Mouse (Mus musculus) brain, embryonic 14.5 days (tissue): ENCODE results near the gene Coq2. TPM values are rescaled to one million over a fixed set of nuclear protein-coding genes. Genes with fewer than 3 reads are reported as not detected.
A peak's percentile ranks its signal among the peaks of the same experiment; 100 is the strongest.

Experiments
- DNase-seq: peaks from one replicate; pipeline ENCODE4 v3.0.0-alpha.2; 2011; ENCODE audit warnings: low read depth
- CTCF ChIP-seq: fragments of 200-500 bp; IDR thresholded peaks from 2 replicates; pipeline ENCODE4 v1.5.1; 2012; ENCODE audit warnings: inconsistent platforms, mild to moderate bottlenecking, moderate library complexity, borderline replicate concordance; ENCODE audit not compliant: insufficient read depth, insufficient read length; ENCODE audit errors: extremely low read depth
- POLR2A ChIP-seq: fragments of 200-500 bp; IDR thresholded peaks from 2 replicates; pipeline ENCODE4 v1.6.1; 2012; ENCODE audit warnings: mild to moderate bottlenecking, inconsistent platforms, borderline replicate concordance; ENCODE audit not compliant: poor library complexity, insufficient read depth, insufficient read length, severe bottlenecking; ENCODE audit errors: extremely low read depth
- polyA plus RNA-seq: library from polyadenylated mRNA; depleted of rRNA; stranded (reverse); fragments of >200 nt; gene quantifications from 2 replicates; pipeline ENCODE4 v1.2.3, GENCODE M21; 2012

Coq2 gene
- polyA plus RNA-seq, 1 experiment = 66.9 TPM

GRCm38 (mm10) chr5:100648046-100648445 is 26.9 kb downstream of the Coq2 start:
- TF ChIP-seq CTCF (no peak), POLR2A (no peak)
- peak; percentile 23 for DNase-seq

- TF ChIP-seq POLR2A (no peak), CTCF (no peak)
- no peak for DNase-seq
Observed at GRCm38 (mm10) chr5:100646558-100646957, 28.4 kb downstream of the Coq2 start.

- DNase-seq = no peak
- TF ChIP-seq CTCF (no peak), POLR2A (no peak)
Observed at GRCm38 (mm10) chr5:100643991-100644535, 30.9 kb downstream of the Coq2 start.

- DNase-seq = peak; percentile 42
- TF ChIP-seq POLR2A (no peak), CTCF (no peak)
Observed at GRCm38 (mm10) chr5:100643253-100643990, 31.5 kb downstream of the Coq2 start.

GRCm38 (mm10) chr5:100642316-100642715 is 32.6 kb downstream of the Coq2 start:
- no peak for TF ChIP-seq CTCF
- no peak for TF ChIP-seq POLR2A
- DNase-seq = no peak

GRCm38 (mm10) chr5:100638483-100638882 is 36.5 kb downstream of the Coq2 start:
- DNase-seq = no peak

GRCm38 (mm10) chr5:100636794-100637544 is 38.0 kb downstream of the Coq2 start:
- no peak for DNase-seq
- TF ChIP-seq CTCF = no peak
- TF ChIP-seq POLR2A = no peak

More at GRCm38 (mm10) chr5:100638483-100638882, 36.5 kb downstream of the Coq2 start:
- TF ChIP-seq CTCF (no peak), POLR2A (no peak)

GRCm38 (mm10) chr5:100635908-100636307 is 39.0 kb downstream of the Coq2 start:
- TF ChIP-seq POLR2A = no peak
- no peak for DNase-seq

GRCm38 (mm10) chr5:100634885-100635478 is 40.0 kb downstream of the Coq2 start:
- no peak for DNase-seq
- no peak for TF ChIP-seq CTCF
- TF ChIP-seq POLR2A = no peak

- no peak for TF ChIP-seq CTCF
- no peak for TF ChIP-seq POLR2A
- DNase-seq = no peak
Observed at GRCm38 (mm10) chr5:100632540-100633129, 42.3 kb downstream of the Coq2 start.

GRCm38 (mm10) chr5:100628807-100629206 is 46.1 kb downstream of the Coq2 start:
- DNase-seq = no peak
- TF ChIP-seq CTCF (no peak), POLR2A (no peak)
